Mouse (Mus musculus) liver, adult 2 months (tissue): ENCODE measurements around the gene Hyal2.

ENCODE experiments used
- CTCF ChIP-seq: fragments of 200-500 bp; IDR thresholded peaks from 2 replicates; pipeline ENCODE4 v1.5.1; 2011; ENCODE audit warnings: low read depth, low read length, control low read depth
- POLR2A ChIP-seq: fragments of 200-500 bp; IDR thresholded peaks from 2 replicates; pipeline ENCODE4 v1.6.1; 2011; ENCODE audit warnings: low read length, control low read depth; ENCODE audit not compliant: insufficient read depth; ENCODE audit errors: extremely low read depth

GRCm38 (mm10) chr9:107593101-107593976 lies 25.6 kb downstream of the Hyal2 start:
- TF ChIP-seq CTCF = no peak
- no peak for TF ChIP-seq POLR2A
